Mouse (Mus musculus) liver, adult 2 months (tissue): ENCODE measurements around the gene Lpar1.

ENCODE experiments used
- CTCF ChIP-seq: fragments of 200-500 bp; IDR thresholded peaks from 2 replicates; pipeline ENCODE4 v1.5.1; 2011; ENCODE audit warnings: low read depth, low read length, control low read depth
- POLR2A ChIP-seq: fragments of 200-500 bp; IDR thresholded peaks from 2 replicates; pipeline ENCODE4 v1.6.1; 2011; ENCODE audit warnings: low read length, control low read depth; ENCODE audit not compliant: insufficient read depth; ENCODE audit errors: extremely low read depth

GRCm38 (mm10) chr4:58520531-58520930 is 33.2 kb downstream of the Lpar1 start:
- TF ChIP-seq CTCF (no peak), POLR2A (no peak)
